Mouse (Mus musculus) lung, postnatal 0 days (tissue): Measurements from ENCODE around the gene Sgk2.

Source experiments
- CTCF ChIP-seq: IDR thresholded peaks from 2 replicates; pipeline ENCODE4 v1.5.1; 2016; ENCODE audit warnings: antibody characterized with exemption, mild to moderate bottlenecking
- EP300 ChIP-seq: IDR thresholded peaks from 2 replicates; pipeline ENCODE4 v1.6.1; 2016; ENCODE audit warnings: antibody characterized with exemption, mild to moderate bottlenecking, control low read depth

- TF ChIP-seq EP300 (no peak), CTCF (no peak)
These were observed 43.8 kb upstream of the Sgk2 start, which contains the start of gene L3mbtl1 for GRCm38 (mm10) chr2:162943148-162943846.
